Mouse (Mus musculus) myocyte (in vitro differentiated cells): ENCODE measurements around the gene Gm45623.

Experiments
- CEBPB ChIP-seq: IDR thresholded peaks from 2 replicates; pipeline ENCODE4 v1.6.1; 2011; ENCODE audit warnings: mild to moderate bottlenecking, moderate library complexity; ENCODE audit not compliant: poor library complexity, insufficient read depth, severe bottlenecking
- POLR2A ChIP-seq: IDR thresholded peaks from one replicate; pipeline ENCODE4 v1.6.1; 2011; ENCODE audit warnings: low read depth, mild to moderate bottlenecking, control low read depth, moderate library complexity; ENCODE audit not compliant: insufficient read length
- POLR2AphosphoS2 ChIP-seq: IDR thresholded peaks from one replicate; pipeline ENCODE4 v1.6.1; 2011; ENCODE audit warnings: low read depth, control low read depth; ENCODE audit not compliant: insufficient read length
- TCF12 ChIP-seq: IDR thresholded peaks from one replicate; pipeline ENCODE4 v1.6.1; 2011; ENCODE audit warnings: mild to moderate bottlenecking, control low read depth; ENCODE audit not compliant: poor library complexity, insufficient read depth, severe bottlenecking

DNA sequence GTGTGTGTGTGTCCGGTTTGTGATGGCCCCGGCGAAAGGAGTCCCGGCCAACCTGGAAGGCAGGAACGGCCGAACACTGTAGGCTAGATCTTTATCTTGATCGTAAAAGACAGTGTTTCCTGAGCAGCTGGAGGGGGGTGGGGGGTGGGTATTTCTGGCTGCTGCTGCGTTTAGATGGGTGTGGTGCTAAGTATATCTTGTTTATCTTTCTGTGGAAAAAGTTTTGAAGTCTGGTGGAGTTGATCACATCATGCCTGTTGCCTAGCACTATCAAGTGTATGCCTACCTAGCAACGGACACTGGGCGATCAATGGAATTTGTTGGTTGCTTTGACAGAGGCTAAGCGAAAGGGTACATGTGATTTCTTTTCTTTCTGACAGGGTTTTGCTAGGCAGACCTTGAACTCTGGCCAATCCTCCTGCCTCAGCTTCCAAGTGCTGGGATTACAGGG, 49.7 kb downstream of the Gm45623 start:
- TF ChIP-seq POLR2A: no peak
- no peak for TF ChIP-seq CEBPB
- TF ChIP-seq POLR2AphosphoS2: no peak
- TF ChIP-seq TCF12: no peak
